Comparison of ENCODE assay signal across 9 mouse cellular contexts in genomic region chr14:24501256-24501655, GRCm38 (mm10). TPM values are rescaled to one million over a fixed set of nuclear protein-coding genes. Genes with fewer than 3 reads are reported as not detected.
DNase-seq lines count a peak whose midpoint lies in the region; ATAC-seq and TF ChIP-seq lines count a peak whose summit lies in the region.
"Had no signal": no experiment of that assay in that cellular context is flagged by ENCODE, and none has a peak within 500 bp of the region (broad histone marks: within the 10 kb centered on the region; RNA-seq: fewer than 3 reads in every experiment).

No protein-coding gene starts in this region.

- intact Hi-C loops in heart, postnatal 36 days (cut with DNase I): loop anchor here (2.0 to 10.0 kb wide), 9 partner anchors 44 to 1194 kb away; partner anchors contain the start of gene Ppif
- intact Hi-C loops in left cerebral cortex, postnatal 25 days (cut with DNase I): loop anchor here (2.0 to 10.0 kb wide), 5 partner anchors 41 to 1064 kb away; partner anchors contain the start of gene Zmiz1
- intact Hi-C loops in left cerebral cortex, adult 2 months (cut with DNase I): loop anchor here (2.0 to 10.0 kb wide), 10 partner anchors 44 to 1201 kb away; partner anchors contain the start of gene Zmiz1

- no peak overlapping the region for H3K27ac ChIP-seq in heart, embryonic 15.5 days
- peak overlapping the region; percentile 88 for H3K27ac ChIP-seq in hindbrain, embryonic 11.5 days (ENCODE audit: low read depth, low read length)
- peak overlapping the region; percentile 84 for H3K27ac ChIP-seq in midbrain, embryonic 15.5 days
- no peak overlapping the region; the same call in 1 of the 2 replicates for H3K27ac ChIP-seq in left cerebral cortex, adult 2 months

- peaks cover 10% of the 10 kb centered on the region for H3K4me1 ChIP-seq in heart, embryonic 15.5 days (replicated peaks)
- peaks cover 6% of the 10 kb centered on the region; the same call in 1 of the 2 replicates for H3K4me1 ChIP-seq in hindbrain, embryonic 11.5 days (replicated peaks; ENCODE audit: control insufficient read depth, insufficient read depth, low read length)
- H3K4me1 ChIP-seq in midbrain, embryonic 15.5 days: peaks cover 13% of the 10 kb centered on the region

- no peak for TF ChIP-seq POLR2A in brain, embryonic 14.5 days (IDR thresholded peaks at IDR 0.05; ENCODE audit: borderline replicate concordance, extremely low read depth, insufficient read depth, insufficient read length, poor library complexity, severe bottlenecking)

- ATAC-seq in heart, embryonic 15.5 days (replicated peaks; ENCODE audit: insufficient number of reproducible peaks, insufficient read depth, low FRiP score, low read depth): no peak
- no peak for ATAC-seq in hindbrain, embryonic 11.5 days (ENCODE audit: low FRiP score)
- 0 out of 2 replicates have a peak, but pooled peaks have one; percentile 18 for ATAC-seq in midbrain, embryonic 15.5 days (replicated peaks)

- no peak for TF ChIP-seq CTCF in brain, embryonic 14.5 days (IDR thresholded peaks at IDR 0.05; ENCODE audit: borderline replicate concordance, extremely low read depth, insufficient read depth, insufficient read length)
- no peak for TF ChIP-seq CTCF in left cerebral cortex, adult 2 months (IDR thresholded peaks at IDR 0.05)

- DNase-seq in heart, postnatal 36 days: no peak
- DNase-seq in brain, embryonic 14.5 days (ENCODE audit: low read depth): peak; percentile 60
- DNase-seq in hindbrain, embryonic 11.5 days (ENCODE audit: low spot score): no peak
- no peak for DNase-seq in left cerebral cortex, postnatal 25 days (ENCODE audit: low spot score in 2 of 2)
- DNase-seq in embryo, embryonic 11 days: no peak
- DNase-seq in left cerebral cortex, adult 2 months (ENCODE audit: extremely low spot score in 1 of 2, low spot score in 2 of 2): no peak

- H3K27me3 ChIP-seq in heart, embryonic 15.5 days: no peaks in the 10 kb centered on the region
- H3K27me3 ChIP-seq in hindbrain, embryonic 11.5 days (ENCODE audit: control insufficient read depth, insufficient read depth, low read length): no peaks in the 10 kb centered on the region
- no peaks in the 10 kb centered on the region for H3K27me3 ChIP-seq in midbrain, embryonic 15.5 days (replicated peaks)
- H3K27me3 ChIP-seq: embryonic facial prominence, embryonic 15.5 days had no signal

- H3K4me3 ChIP-seq in heart, embryonic 15.5 days: no peak overlapping the region
- H3K4me3 ChIP-seq in hindbrain, embryonic 11.5 days (ENCODE audit: low read depth, low read length): no peak overlapping the region
- no peak overlapping the region for H3K4me3 ChIP-seq in midbrain, embryonic 15.5 days
- H3K4me3 ChIP-seq in left cerebral cortex, adult 2 months: no peak overlapping the region
- H3K4me3 ChIP-seq: embryonic facial prominence, embryonic 15.5 days had no signal

- no peak overlapping the region; the same call in 1 of the 2 replicates for H3K9ac ChIP-seq in heart, embryonic 15.5 days
- peak overlapping the region; percentile 54 for H3K9ac ChIP-seq in hindbrain, embryonic 11.5 days (ENCODE audit: low read depth, low read length)
- H3K9ac ChIP-seq in midbrain, embryonic 15.5 days: no peak overlapping the region
- H3K9ac ChIP-seq: embryonic facial prominence, embryonic 15.5 days had no signal

- H3K4me2 ChIP-seq in heart, embryonic 15.5 days: peak overlapping the region; percentile 53; the same call in 1 of the 2 replicates
- no peak overlapping the region for H3K4me2 ChIP-seq in hindbrain, embryonic 11.5 days (replicated peaks; ENCODE audit: low read depth, low read length)
- H3K4me2 ChIP-seq in midbrain, embryonic 15.5 days: no peak overlapping the region

- 48% methylated on average over 4 of the region's 4 CpGs for WGBS in heart, embryonic 15.5 days
- WGBS in hindbrain, embryonic 11.5 days: 53% methylated on average over 4 of the region's 4 CpGs
- 16% methylated on average over 4 of the region's 4 CpGs for WGBS in midbrain, embryonic 15.5 days

- H3K36me3 ChIP-seq in heart, embryonic 15.5 days: peaks cover 26% of the 10 kb centered on the region
- no peaks in the 10 kb centered on the region for H3K36me3 ChIP-seq in hindbrain, embryonic 11.5 days (ENCODE audit: control insufficient read depth, insufficient read depth, low read length)
- H3K36me3 ChIP-seq in midbrain, embryonic 15.5 days (replicated peaks): peaks cover 26% of the 10 kb centered on the region

- H3K9me3 ChIP-seq in heart, embryonic 15.5 days (replicated peaks): no peaks in the 10 kb centered on the region
- H3K9me3 ChIP-seq in hindbrain, embryonic 11.5 days (ENCODE audit: control insufficient read depth, low read length): no peaks in the 10 kb centered on the region
- H3K9me3 ChIP-seq in midbrain, embryonic 15.5 days: no peaks in the 10 kb centered on the region
- H3K9me3 ChIP-seq: embryonic facial prominence, embryonic 15.5 days had no signal

RNA-seq across cellular contexts. Expression of gene Rps24, which starts 14.3 kb away (rescaled TPM):
- polyA plus RNA-seq in heart, embryonic 15.5 days (2015; fragmentation: Nextera tagmentation; extraction: Ambion mirVana): 442 and 576 TPM in 2 replicates
- total RNA-seq in heart, postnatal 36 days (2021): 100 to 1,000 TPM; 850 to 903 TPM
- 2,169 and 2,228 TPM in 2 replicates for polyA plus RNA-seq in brain, embryonic 14.5 days (2012; rRNA removed)
- 1,026 and 1,035 TPM in 2 replicates for polyA plus RNA-seq in hindbrain, embryonic 11.5 days (2014; fragmentation: Nextera tagmentation; extraction: Ambion mirVana)
- 469 and 502 TPM in 2 replicates for polyA plus RNA-seq in midbrain, embryonic 15.5 days (2015; fragmentation: Nextera tagmentation; extraction: Ambion mirVana)
- total RNA-seq in left cerebral cortex, postnatal 25 days (2021): 100 to 1,000 TPM; 645 to 677 TPM
- 100 to 1,000 TPM; 662 to 734 TPM for total RNA-seq in left cerebral cortex, adult 2 months (2021)

RNA-seq across cellular contexts. Expression of gene Polr3a, which starts 14.4 kb away (rescaled TPM):
- 11.9 and 13.5 TPM in 2 replicates for polyA plus RNA-seq in heart, embryonic 15.5 days (2015; fragmentation: Nextera tagmentation; extraction: Ambion mirVana)
- total RNA-seq in heart, postnatal 36 days (2021): 10 to 100 TPM; 10.6 to 11.5 TPM
- 12.4 and 16.4 TPM in 2 replicates for polyA plus RNA-seq in brain, embryonic 14.5 days (2012; rRNA removed)
- 19.9 and 22.4 TPM in 2 replicates for polyA plus RNA-seq in hindbrain, embryonic 11.5 days (2014; fragmentation: Nextera tagmentation; extraction: Ambion mirVana)
- 20.1 and 23.5 TPM in 2 replicates for polyA plus RNA-seq in midbrain, embryonic 15.5 days (2015; fragmentation: Nextera tagmentation; extraction: Ambion mirVana)
- 10 to 100 TPM; 34.4 to 37.3 TPM for total RNA-seq in left cerebral cortex, postnatal 25 days (2021)
- 10 to 100 TPM; 39.0 to 40.9 TPM for total RNA-seq in left cerebral cortex, adult 2 months (2021)

Comparison
In these comparisons a context has a peak if more than half of its experiments do, and no peak if none do; other contexts are left out.
1. H3K27ac ChIP-seq: peak in hindbrain, embryonic 11.5 days (single experiment) and midbrain, embryonic 15.5 days (single experiment); none in heart, embryonic 15.5 days (single experiment) and left cerebral cortex, adult 2 months (single experiment).